Mouse (Mus musculus) inflammation-experienced regulatory T-cells, adult 6 months (primary cell): ENCODE results near the gene Adgrl2. TPM values are rescaled to one million over a fixed set of nuclear protein-coding genes. Genes with fewer than 3 reads are reported as not detected.

Experiments used
- ATAC-seq: one replicate; pipeline ENCODE4 v1.8.0; 2017
- polyA plus RNA-seq, 3 experiments: library from polyadenylated mRNA; unstranded; fragments of 100-300 nt; shearing (Covaris generic); gene quantifications; one replicate each; pipeline ENCODE4 v1.2.1; 2017

Adgrl2 gene
- under 1 TPM in 1 of 3 experiments, not detected in 2; 0.17 TPM for polyA plus RNA-seq

DNA sequence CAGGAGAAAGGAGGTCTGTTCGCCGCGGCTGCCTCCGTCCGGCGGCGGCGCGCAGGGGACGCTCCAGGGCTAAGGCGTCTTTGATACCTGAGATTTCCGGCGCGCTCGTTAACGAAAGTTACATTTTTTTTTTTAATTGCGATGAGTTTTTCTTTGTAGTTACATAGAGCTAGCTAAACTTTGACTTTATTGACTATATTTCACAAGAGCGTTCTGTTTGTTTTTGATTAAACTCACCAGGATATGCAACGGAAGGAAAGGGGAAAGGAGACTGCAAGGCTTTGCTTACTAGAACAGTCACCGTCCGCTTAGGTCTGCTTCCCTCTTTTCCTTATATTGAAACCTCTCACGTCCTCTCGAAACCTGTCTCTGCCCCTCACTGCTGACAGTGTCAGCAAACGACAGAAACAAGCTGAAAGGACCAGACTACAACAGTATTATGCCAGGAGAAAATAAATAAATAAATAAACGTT is at the start of gene Adgrl2:
TSS of gene Adgrl2 (minus strand) at position 25 of the 473 bp plus-strand sequence.
- no peak for ATAC-seq

DNA sequence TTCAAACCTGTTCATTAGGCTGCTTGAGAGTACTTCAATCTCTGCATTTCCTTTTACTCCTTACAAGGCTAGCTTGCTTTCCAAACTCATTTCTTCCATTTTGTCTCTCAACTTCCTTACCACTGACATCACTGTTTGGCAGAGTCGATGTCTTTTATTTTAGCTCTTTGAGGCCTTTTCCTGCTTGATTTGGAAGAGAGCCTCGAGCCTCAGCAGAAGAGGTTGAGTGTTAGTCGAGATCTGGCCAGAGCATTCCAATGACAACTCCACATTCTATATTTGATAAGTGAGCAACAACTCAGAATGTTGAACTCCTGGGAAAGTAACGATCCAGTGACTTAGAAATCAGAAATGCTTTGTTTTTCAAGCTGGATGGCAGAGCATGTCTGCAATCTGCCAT is 48.4 kb upstream of the Adgrl2 start:
- ATAC-seq: no peak

DNA sequence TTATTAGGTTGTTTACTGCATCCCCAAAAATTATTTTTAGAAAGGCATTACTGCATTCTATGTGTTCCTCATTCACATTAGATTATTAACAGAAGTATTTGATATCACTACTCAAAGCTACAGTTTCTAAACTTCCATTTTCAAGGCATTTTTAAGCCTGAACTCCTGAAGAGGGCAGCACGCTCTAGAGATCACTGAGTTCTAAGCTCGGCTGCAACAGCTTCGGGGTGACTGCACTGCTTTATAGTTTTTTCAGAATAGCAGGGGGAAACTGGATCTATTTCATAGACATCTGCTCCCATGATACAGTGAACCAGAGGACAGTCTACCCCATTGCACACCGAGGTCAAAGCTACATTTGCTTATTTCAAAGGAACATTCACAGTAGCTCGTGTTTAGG is 29.6 kb upstream of the Adgrl2 start:
- no peak for ATAC-seq

DNA sequence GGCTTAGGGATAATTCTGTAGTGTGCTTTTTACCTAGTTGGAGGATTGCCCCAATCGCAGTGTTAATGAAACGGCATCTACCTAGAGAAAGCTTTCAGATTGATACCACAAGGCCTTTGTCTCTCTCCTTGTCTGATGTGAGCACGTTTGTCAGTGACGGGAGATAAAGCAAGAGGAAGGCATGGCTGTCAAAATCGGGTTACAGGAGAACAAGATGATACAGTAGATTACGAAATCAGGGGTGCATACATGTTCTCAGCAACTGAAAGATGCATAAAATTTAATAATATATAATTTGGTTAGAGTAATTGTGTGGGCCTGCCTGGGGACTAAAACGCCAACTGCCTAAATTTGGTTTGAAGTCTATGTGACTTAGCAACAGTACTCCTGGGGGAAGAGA is 19.0 kb upstream of the Adgrl2 start:
- ATAC-seq: no peak

DNA sequence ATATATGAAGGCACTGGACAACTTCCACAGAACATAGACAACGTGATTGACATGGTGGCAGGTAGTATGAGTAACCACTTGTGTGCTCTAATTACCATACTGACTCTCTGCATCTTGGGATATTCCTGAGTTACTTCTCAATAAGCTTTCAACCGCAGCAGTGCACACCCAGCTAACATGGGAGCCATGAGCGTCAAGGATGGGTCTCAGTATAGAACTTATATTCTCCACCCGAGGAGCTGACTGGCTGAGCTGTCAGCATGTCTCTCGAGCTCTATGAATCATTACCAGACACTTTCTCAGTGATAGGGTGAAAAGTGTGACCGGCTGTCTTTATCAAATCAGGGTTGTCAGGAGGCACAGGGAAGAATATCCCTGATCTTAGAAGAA is 18.3 kb upstream of the Adgrl2 start:
- no peak for ATAC-seq

DNA sequence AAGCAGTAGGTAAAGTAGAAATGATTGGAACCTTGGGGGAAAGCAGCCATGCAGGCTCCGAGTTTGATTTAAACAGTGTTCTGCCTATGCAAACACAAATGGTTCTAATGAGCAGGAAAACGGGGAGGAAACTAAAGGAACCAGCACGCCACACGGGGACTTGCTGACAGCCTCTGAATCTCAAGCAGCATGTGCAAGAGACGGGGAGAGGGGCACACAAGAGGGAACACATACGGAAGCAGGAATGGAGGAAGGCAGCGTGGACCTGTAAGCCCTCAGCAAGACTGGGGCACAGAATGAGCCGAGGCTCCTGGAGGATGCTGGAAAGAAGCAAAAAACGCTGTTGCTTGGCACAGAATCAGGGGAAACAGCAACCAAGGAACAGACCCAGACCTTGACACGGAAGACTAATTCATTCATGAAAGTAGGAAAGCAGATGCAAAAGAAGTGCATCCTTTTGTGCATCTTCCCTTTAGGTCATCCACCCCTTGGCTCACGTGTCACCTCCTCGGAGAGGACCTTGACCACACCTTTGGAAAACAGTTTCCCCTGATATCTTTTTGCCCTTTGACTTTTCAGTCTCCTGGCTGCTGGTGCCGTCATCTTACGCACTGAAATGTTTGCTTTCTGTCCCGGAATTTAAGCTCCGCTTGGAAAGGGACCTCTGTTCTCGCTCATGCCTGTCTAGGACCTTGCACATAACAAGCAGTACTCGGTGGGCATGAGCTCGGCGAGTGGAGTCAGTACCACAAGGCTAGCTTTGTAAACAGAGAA is 17.7 kb upstream of the Adgrl2 start:
- no peak for ATAC-seq

DNA sequence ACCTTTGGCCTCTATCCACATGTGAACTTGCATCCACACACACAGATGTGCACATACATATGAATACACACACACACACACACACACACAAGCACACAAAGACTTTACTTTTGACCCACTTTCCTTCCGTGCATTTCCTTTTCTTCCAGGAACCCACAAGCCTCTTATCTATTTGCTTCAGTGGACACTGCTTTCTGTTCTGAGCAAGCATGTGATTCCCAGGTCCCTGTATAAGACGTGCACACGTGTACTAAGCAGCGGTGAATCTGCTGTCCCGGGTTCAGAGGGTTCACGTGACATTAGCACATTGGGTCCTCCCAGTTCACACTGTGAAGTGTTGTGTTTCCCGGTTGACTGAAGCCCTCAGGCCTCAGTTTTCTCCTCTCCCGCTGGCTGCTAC is 11.0 kb upstream of the Adgrl2 start:
- no peak for ATAC-seq

DNA sequence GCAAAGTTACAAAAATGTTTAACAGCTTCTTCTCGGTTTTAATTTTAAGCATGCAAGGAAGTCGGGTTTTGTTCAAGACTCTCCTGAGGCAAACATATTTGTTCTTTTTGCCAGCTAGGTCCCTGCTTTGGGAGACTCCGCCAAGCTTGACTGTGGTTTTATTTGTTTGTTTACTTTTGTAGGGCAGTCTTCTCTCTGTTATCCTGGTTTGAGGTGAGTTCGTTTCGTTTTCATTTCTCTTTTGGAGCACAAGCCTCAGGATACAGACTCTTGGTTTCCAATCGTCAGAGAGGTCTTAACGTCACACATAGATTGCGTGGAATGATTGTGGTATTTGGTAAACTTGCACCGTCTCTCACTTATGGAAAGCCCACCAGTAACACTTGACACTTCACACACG is 8.3 kb upstream of the Adgrl2 start:
- no peak for ATAC-seq

DNA sequence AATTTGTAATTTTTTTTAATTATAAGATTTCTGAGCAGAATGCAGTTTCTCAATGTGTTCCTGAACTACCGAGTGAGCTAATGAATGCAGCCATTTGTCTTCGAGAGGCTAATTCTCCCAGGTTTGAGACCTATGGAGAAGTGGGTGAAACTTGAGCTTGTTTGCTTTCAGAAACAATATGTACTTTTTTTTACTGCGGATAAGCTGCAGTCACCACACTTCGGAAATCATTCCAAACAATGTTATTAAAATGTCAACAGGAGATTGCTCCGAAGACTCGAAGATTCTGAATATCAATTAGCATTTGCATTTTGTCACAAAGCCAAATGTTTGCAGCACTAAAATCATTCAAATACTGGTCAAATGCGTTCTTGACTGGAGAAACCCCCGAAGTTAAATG is 701 bp upstream of the Adgrl2 start:
- no peak for ATAC-seq

DNA sequence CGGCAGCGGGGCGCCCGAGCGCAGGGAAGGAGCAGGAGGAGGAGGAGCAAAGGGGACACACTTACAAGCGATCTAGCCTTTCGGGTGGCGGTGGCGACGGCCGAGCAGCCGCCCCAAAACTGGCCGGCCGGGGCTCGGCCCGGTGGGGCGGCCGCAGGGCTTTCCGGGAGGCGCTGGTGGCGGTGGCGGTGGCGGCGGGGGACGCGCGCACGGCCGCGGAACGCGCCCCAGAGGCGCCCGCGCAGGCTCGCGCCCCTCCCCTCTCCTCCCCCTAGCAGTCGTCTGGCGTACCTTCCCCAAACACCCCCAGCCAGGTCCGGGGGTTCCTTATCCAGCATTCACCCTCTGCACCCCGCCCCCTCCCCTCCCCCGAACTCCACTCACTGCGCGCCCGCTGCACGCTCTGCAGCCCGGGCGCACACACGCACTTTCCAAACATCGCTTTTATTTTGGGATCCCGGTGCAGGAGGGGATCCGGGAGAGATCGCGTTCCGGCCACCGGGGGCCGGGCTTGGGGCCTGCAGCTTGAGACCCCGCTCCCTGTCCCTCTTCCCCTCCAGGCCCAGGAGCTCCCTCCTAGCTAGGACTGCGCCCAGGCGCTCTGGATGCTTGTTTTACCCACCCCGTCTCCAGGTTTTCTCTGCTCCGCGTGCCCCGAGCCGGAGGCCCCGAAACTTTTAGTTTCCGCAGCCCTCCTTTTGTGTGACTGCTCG is 381 bp downstream of the Adgrl2 start:
- no peak for ATAC-seq

DNA sequence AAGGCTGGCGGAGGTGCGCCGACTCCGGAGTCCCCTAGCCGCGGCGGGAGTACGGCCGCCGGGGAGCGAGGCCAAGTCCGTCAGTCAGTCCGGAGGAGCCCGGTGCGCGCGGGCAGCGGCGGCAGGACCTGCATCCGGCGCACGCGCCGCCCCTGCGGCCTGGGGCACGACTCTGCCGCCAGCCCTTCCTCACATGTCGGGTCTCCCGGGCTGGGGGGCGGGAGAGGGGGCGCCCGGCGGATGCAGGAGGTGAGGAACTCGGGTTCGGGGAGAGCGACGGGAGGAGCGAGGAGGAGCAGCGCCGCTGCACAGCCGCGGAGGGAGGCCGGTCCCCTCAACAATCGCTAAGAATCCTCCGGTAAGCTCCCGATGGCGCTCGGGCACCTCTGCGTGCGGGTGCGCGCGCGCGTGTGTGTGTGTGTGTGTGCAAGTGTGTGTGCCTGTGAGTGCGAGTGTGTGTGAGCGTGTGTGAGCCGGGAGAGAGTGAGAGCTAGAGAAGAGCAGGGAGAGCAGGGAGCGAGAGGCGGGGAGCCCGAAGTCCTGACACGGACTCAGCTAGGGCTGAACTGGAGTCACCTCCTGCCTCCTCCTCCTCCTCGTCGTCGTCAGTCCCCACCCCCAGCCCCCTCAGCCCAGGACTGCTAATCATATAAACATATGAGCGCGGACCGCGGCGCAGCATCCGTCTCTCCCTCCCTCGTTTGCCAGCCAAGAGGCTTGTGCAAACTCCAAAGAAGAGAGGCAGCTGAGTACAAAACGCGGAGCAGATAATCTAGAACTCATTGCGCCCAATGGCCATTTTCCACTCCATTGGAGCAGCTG is 1.1 kb downstream of the Adgrl2 start:
- ATAC-seq: no peak

DNA sequence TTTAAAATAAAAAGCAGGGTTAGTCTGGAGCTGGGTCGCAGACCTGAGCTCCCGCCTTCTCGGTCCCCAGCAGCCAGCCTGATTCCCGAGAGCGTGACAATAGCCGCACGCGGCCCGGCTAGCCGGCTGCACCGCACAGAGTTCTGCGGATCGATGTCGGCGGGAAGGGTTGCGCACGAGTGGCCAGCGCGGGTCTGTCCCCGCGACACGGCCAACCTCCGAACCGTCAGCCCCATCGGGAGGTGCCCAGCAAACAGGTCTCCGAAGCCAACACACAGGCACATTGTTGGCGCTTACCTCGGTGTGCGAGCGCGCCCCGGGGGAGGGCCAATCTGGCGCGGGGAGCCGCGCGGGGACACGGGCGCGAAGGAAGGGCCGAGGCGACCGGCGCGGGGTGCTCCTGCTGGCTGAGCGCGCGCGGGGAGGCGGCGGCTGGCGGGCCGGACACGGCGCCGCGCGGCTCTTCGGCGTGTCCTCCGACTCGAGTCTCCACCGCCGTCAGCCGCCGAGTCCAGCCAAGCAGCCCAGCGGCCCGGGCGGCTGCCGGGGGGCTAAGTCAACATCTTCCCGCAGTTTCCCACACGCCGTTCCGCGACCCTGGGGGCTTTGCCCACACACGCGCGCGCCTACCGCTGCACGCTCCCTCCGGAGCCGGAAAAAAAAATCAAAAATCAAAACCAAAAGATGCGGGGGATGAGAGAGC is 1.9 kb downstream of the Adgrl2 start:
- no peak for ATAC-seq

DNA sequence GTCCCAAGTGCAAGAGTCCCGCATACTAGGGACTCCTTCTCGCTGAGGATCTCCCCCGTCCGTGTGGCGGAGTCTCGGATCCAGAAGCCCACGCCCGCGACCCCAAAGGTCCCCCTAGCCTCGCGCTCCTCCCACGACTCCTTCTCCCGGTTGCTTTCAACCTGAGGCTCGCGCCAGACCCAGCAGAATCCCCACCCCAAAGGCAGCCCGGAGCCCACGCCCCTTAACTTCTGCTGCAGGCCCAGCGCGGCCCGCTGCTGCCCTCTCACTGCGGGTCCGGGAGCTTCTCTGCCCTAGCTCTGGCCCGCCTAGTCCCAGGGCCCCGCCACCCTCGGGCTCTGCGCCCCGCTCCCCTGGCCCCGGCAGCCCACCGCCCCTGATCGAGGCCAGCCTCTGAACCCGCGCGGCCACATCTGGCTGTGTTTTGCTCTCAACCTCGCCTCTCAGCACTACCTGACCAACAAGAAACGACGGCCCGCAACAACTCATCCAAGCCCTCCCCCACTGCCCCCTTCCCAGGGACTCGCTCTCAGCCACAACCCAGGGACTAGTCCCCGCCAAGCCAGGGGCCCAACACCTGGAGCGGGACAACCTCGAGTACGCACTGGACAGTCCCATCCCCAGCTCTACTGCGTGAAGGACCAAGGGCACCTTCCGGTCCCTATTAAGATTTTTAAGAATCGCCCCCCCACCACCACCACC is 2.6 kb downstream of the Adgrl2 start:
- ATAC-seq: no peak

DNA sequence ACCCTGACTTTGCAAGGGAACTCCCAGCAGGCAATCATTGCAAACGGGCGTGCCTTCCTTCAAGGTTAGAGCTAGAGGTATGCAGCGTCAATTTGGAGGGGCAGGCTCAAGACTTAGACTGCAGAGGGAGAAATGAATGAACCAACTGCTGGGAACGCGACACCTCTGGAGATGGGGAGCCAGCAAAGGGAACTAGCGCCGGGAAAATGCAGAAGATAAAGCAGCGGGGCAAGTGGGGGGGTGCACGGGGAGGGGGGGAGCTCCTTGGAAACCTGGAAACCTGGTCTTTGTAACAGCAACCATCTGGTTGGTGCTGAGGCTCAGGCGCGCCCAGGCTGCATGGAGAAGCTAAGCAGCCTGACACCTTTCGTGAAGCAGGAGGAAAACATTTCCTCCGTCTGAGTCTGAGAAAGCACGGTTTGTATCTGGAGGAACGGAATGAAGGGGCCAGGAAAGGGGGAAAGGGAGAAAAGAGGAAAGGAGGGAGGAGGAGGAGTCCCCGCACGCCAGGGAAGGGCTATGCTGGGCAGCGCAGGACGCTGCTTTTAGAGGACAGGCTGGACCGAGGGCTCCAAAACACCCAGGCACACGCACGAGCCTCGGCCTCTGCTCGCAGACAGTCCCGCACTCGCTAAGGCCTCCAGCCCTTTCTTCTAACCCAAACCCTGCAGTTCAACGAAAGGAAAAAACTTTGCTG is 3.3 kb downstream of the Adgrl2 start:
- no peak for ATAC-seq

DNA sequence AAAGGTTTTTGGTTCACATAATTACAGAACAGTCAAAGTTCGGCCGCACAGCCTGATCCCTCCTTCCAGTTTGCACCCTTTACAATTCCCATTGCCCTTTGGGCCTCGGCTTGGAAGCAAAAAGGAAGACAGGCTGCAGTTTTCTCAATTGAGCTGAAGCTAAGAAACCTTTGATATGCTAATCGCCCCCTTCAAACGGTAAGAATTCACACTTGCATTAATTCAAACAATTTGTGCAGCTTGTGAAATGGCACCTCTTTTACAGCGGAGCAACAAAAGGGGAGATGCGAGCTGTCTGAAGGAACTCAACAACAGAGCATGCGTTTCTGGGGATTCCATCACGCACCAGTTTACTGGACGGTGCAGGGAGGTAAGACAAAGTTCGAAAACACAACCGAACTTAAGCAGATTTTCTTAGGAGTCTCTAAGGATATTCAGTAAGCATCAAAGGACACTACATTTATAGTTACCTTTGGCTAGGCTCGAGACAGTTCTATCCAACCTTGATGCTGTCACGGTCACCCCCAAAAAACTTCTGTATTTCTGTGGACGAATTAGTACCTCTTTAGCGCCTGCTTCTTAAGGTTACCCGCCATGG is 4.0 kb downstream of the Adgrl2 start:
- no peak for ATAC-seq

DNA sequence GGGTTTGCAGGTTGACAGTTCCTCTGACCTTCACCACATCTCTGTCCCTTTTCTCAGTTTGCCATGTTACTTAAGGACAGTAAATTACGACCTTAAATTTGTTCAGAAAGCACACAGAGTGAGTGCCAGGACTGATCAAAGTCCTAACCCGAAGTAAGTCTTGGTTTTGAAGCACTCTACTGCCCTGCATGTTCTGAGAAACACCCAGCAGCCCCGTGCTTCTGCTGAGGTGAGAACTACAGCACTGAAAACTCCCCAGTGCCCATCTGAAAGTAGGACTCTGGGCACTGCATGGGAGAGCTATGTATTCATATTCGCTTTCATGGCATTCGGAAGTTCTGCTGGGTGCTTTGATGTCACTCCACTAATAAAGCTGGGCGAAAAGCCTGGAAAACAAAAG is 6.0 kb downstream of the Adgrl2 start:
- ATAC-seq: no peak

DNA sequence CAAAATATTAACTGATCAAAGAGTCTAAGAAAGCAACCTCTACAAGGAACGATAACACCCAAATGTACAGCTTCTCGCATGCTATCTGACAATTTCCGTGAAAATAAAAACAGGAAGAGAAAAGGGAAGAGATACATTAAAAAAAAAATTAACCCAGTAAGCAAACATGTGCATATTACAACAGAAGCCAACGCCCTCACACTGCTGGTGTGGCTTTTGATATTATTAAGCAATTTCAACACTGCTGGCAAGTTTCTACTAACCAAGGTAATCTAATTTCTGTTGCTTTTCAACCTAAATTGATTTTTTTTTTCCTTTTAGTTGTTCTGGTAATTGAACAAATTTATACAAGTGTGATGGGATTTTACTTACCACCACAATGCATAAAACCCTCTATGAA is 8.0 kb downstream of the Adgrl2 start:
- ATAC-seq: no peak

DNA sequence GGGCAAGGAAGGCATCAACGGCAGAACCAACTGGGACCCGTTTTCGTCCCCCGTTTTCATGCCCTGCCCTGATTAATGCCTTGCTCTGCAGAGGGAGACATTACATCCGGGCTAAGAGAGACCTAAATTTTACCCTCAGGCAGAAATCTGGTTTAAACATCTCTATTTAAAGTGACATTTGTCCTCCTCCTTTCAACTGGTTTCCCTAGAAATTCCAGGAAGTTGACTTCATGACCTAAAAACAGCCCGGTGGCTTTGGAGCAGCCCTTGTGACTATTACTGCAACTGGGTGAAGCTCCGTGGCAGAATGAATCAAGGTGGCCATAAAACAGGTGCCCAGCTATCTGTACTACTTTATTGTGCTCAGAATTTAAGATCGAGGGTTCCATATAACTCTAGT is 8.6 kb downstream of the Adgrl2 start:
- ATAC-seq: no peak

DNA sequence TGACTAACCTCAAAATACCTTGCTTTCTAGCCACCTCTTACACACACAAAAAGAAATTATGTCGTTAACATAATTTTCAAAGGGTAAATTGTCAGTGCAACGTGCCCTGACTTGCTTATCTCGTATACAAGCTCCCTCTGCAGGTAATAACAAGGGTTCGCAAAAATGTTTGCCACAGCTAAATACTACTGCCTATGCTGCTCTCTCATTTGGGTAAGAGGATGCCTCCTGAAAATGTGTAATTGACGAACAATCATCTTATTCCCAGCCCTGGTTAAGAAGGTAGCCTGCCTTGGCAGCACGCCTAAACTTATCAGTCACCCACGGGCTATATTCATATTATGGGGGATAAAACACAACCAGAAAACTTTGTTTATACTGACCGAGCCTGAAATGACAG is 11.8 kb downstream of the Adgrl2 start:
- no peak for ATAC-seq

DNA sequence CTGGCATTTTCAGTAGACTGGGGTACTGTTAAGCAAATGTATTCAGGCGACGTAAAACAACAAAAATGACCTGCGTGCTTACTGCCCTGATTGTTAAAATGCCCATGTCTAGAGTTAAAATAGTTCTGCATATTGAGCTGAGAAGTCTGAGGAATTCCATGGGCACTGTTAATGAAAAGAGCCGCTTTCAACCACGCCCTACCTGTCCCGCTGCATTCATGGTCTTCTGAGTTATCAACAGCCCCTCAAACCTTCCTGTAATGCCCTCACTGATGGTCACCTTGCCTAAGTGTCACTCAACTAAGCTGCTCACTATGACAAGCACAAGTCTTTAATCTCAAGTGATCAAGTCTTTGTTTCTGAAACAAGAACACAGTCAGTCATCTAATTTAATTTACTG is 12.5 kb downstream of the Adgrl2 start:
- ATAC-seq: no peak

DNA sequence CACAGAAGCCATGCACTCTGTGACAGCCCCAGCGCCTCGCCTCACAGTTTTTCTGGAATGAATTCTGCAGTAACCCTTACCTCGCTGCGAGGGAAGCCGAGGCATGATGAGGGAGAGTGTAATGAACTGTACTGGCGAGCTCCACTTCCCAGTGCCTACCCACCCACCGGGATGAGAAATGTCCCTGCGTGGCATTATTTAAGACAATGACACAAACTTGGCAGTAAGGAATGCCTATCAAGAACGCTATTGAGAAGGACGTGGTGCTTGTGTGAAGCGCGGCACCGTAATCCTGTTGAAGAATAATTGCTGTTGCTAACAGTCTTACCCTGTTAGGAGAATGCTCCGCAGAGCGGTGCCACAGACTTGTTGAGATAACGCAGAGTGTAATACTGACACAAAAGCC is 13.2 kb downstream of the Adgrl2 start:
- ATAC-seq: no peak
